Mouse (Mus musculus): ENCODE results near the gene Wnt2b. TPM values are rescaled to one million over a fixed set of nuclear protein-coding genes. Genes with fewer than 3 reads are reported as not detected.

The Wnt2b gene
- polyA plus RNA-seq, 1 experiment from 2014 or later = 0.59 TPM

DNA sequence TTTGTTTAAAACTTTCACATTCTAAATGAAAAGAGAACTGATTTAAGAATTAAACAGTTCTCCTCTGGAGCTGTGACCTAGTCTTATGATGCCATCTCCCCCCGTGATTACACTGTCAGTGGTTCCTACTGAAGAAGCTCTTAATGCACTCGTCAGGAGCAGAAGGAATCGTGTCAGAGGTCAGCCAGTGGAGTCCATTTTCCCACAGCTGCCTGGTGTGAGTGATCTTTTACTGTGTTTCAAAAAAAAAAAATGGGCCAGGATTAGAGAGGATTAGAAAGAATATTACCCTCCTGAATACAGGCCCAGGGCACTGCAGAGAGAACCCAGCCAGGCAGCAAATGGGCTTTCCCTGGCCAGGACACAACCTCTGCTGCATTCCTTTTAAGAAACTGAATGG lies 46.7 kb downstream of the Wnt2b start:
- Histone ChIP-seq H3K27ac (no peak overlapping the region), H3K4me2 (ENCODE audit: low read length) (no peak overlapping the region), H3K9me3 (replicated peaks; ENCODE audit: low read length) (no peaks in the 10 kb centered on the region), H3K36me3 (ENCODE audit: insufficient read depth, low read length) (0 out of 2 replicates have a peak, but pooled peaks cover 4% of the 10 kb centered on the region), H3K4me3 (replicated peaks; ENCODE audit: low read depth, low read length) (no peak overlapping the region), H3K27me3 (ENCODE audit: insufficient read depth, low read length) (no peaks in the 10 kb centered on the region), H3K4me1 (replicated peaks; ENCODE audit: insufficient read depth, low read length) (no peaks in the 10 kb centered on the region), H3K9ac (ENCODE audit: low read depth, low read length) (no peak overlapping the region)
- TF ChIP-seq CTCF (IDR thresholded peaks at IDR 0.05; ENCODE audit: low read depth) = no peak
- 58% methylated on average over 3 of the region's 3 CpGs for WGBS
- ATAC-seq (replicated peaks; ENCODE audit: low FRiP score, low read depth) (no peak), DNase-seq (ENCODE audit: low spot score) (no peak)

DNA sequence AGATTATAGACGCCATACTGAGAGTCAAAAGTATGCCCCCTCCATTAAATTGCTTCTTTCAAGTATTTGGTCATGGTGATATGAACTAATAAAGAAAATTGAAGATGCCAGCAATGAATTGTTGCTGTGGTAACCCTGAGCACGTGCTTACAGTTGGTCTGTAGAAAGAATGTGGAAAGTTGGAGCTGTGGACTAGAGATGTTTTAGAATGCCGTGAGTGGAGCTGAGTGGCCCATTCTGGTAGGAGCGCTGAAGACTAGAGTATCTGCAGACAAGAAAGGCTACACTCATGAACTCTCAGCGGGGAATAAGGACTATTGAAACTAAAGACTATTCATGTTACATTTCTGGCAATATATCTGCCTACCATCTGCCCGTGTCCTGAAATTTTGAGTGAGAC lies 52.5 kb downstream of the Wnt2b start:
- no peak overlapping the region for H3K4me3 ChIP-seq (replicated peaks; ENCODE audit: low read depth, low read length)
- DNase-seq (ENCODE audit: low spot score) (no peak), ATAC-seq (replicated peaks; ENCODE audit: low FRiP score, low read depth) (no peak)
- H3K9me3 ChIP-seq (replicated peaks; ENCODE audit: low read length) = no peaks in the 10 kb centered on the region
- no peak overlapping the region for H3K4me2 ChIP-seq (ENCODE audit: low read length)
- H3K9ac ChIP-seq (ENCODE audit: low read depth, low read length) = no peak overlapping the region
- no peak for TF ChIP-seq CTCF (IDR thresholded peaks at IDR 0.05; ENCODE audit: low read depth)
- WGBS = 93% methylated on average over 6 of the region's 6 CpGs
- no peak overlapping the region for H3K27ac ChIP-seq
- H3K27me3 ChIP-seq (ENCODE audit: insufficient read depth, low read length) = no peaks in the 10 kb centered on the region
- no peaks in the 10 kb centered on the region for H3K4me1 ChIP-seq (replicated peaks; ENCODE audit: insufficient read depth, low read length)
- H3K36me3 ChIP-seq (ENCODE audit: insufficient read depth, low read length) = peaks cover 11% of the 10 kb centered on the region; the same call in 1 of the 2 replicates

DNA sequence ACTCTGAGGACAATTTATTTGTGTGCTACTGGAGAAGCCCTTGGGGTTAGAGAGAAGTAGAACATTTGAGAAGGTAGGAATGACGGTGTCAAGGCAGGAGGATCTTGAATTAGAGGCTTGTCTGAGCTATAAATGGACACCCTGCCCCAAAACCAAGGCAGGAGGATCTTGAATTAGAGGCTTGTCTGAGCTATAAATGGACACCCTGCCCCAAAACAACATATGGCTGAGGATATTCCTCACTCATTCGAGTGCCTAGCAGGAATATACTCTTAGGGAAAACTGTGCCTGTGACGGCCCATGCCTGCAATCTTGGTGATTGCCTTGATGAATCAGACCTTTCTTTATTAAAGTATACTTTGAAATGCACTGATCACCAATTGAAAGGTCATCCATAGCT lies 55.7 kb downstream of the Wnt2b start:
- 66% methylated on average over 3 of the region's 3 CpGs for WGBS
- Histone ChIP-seq H3K4me2 (ENCODE audit: low read length) (no peak overlapping the region), H3K36me3 (ENCODE audit: insufficient read depth, low read length) (peaks cover 11% of the 10 kb centered on the region; the same call in 1 of the 2 replicates), H3K9ac (ENCODE audit: low read depth, low read length) (no peak overlapping the region), H3K9me3 (replicated peaks; ENCODE audit: low read length) (no peaks in the 10 kb centered on the region), H3K4me3 (replicated peaks; ENCODE audit: low read depth, low read length) (no peak overlapping the region), H3K27ac (no peak overlapping the region), H3K27me3 (ENCODE audit: insufficient read depth, low read length) (no peaks in the 10 kb centered on the region), H3K4me1 (replicated peaks; ENCODE audit: insufficient read depth, low read length) (no peaks in the 10 kb centered on the region)
- no peak for ATAC-seq (replicated peaks; ENCODE audit: low FRiP score, low read depth)
- no peak for TF ChIP-seq CTCF (IDR thresholded peaks at IDR 0.05; ENCODE audit: low read depth)
- DNase-seq (ENCODE audit: low spot score) = no peak

DNA sequence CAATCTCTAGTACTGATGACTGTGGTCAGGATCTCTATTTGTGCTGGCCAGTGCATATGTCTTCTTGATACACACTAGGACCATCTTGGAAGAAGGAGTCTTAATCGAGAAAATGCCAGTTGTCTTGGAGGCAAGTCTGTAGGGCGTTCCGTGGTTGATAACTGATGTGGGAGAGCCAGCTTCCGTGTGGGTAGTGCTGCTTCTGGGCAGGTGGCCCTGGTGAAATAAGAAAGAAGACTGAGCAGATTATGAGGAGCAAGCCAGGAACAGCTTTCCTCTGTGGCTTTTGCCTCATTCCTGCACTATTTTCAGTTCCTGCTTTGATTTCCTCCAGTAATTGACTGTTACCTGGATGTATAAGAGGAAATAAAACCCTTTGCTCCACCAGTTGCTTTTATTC lies 56.3 kb downstream of the Wnt2b start:
- WGBS = 89% methylated on average over 4 of the region's 4 CpGs
- H3K27me3 ChIP-seq (ENCODE audit: insufficient read depth, low read length) = no peaks in the 10 kb centered on the region
- TF ChIP-seq CTCF (IDR thresholded peaks at IDR 0.05; ENCODE audit: low read depth) = no peak
- H3K4me3 ChIP-seq (replicated peaks; ENCODE audit: low read depth, low read length) = no peak overlapping the region
- H3K4me2 ChIP-seq (ENCODE audit: low read length) = no peak overlapping the region
- no peak for DNase-seq (ENCODE audit: low spot score)
- no peak overlapping the region for H3K9ac ChIP-seq (ENCODE audit: low read depth, low read length)
- H3K4me1 ChIP-seq (replicated peaks; ENCODE audit: insufficient read depth, low read length) = no peaks in the 10 kb centered on the region
- no peak for ATAC-seq (replicated peaks; ENCODE audit: low FRiP score, low read depth)
- H3K9me3 ChIP-seq (replicated peaks; ENCODE audit: low read length) = no peaks in the 10 kb centered on the region
- H3K36me3 ChIP-seq (ENCODE audit: insufficient read depth, low read length) = peaks cover 7% of the 10 kb centered on the region; the same call in 1 of the 2 replicates
- H3K27ac ChIP-seq = no peak overlapping the region

- no peak for TF ChIP-seq CTCF (IDR thresholded peaks at IDR 0.05; ENCODE audit: low read depth)
- Histone ChIP-seq H3K27me3 (ENCODE audit: insufficient read depth, low read length) (no peaks in the 10 kb centered on the region), H3K9ac (ENCODE audit: low read depth, low read length) (no peak overlapping the region), H3K36me3 (ENCODE audit: insufficient read depth, low read length) (peaks cover 18% of the 10 kb centered on the region), H3K27ac (no peak overlapping the region), H3K4me1 (replicated peaks; ENCODE audit: insufficient read depth, low read length) (no peaks in the 10 kb centered on the region), H3K9me3 (replicated peaks; ENCODE audit: low read length) (no peaks in the 10 kb centered on the region), H3K4me3 (replicated peaks; ENCODE audit: low read depth, low read length) (no peak overlapping the region), H3K4me2 (ENCODE audit: low read length) (no peak overlapping the region)
- 79% methylated on average over 4 of the region's 4 CpGs for WGBS
- DNase-seq (ENCODE audit: low spot score) (no peak), ATAC-seq (replicated peaks; ENCODE audit: low FRiP score, low read depth) (no peak)
Measured at GRCm38 (mm10) chr3:104901154-104901553, 60.6 kb downstream of the Wnt2b start.

DNA sequence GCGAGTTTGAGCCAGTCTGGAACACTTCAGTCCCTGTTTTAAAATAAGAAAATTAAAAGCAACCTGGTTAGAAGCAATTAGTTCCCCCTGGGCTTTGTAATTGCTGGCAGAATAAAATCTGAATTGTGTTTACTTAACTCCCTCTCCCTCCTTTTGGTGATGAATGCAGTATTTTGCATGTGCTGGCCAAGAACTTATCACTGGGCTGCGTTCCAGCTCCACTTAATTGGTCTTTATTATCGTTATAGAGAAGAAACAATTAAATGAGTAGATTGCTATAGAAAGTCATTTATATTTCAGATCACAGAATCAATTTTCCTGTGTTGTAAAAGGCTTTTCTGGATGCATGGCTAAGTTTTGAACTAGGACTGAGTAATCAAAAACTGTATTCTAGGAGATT lies 65.6 kb downstream of the Wnt2b start:
- no peaks in the 10 kb centered on the region for H3K4me1 ChIP-seq (replicated peaks; ENCODE audit: insufficient read depth, low read length)
- peaks cover 19% of the 10 kb centered on the region for H3K36me3 ChIP-seq (ENCODE audit: insufficient read depth, low read length)
- no peak overlapping the region for H3K27ac ChIP-seq
- no peak for TF ChIP-seq CTCF (IDR thresholded peaks at IDR 0.05; ENCODE audit: low read depth)
- WGBS = 73% methylated on average over 3 of the region's 3 CpGs
- ATAC-seq (replicated peaks; ENCODE audit: low FRiP score, low read depth) (no peak), DNase-seq (ENCODE audit: low spot score) (no peak)
- H3K4me3 ChIP-seq (replicated peaks; ENCODE audit: low read depth, low read length) = no peak overlapping the region
- no peaks in the 10 kb centered on the region for H3K9me3 ChIP-seq (replicated peaks; ENCODE audit: low read length)
- no peak overlapping the region for H3K4me2 ChIP-seq (ENCODE audit: low read length)
- no peaks in the 10 kb centered on the region for H3K27me3 ChIP-seq (ENCODE audit: insufficient read depth, low read length)
- H3K9ac ChIP-seq (ENCODE audit: low read depth, low read length) = no peak overlapping the region

Other genes starting within 250 kb of the Wnt2b start
- gene Ppm1j, start 180.9 kb downstream of the Wnt2b start, polyA plus RNA-seq (2015; fragmentation: Nextera tagmentation; extraction: Ambion mirVana) = 4.8 and 7.7 TPM in 2 replicates
- 0.07 and 0.10 TPM in 2 replicates for gene Fam19a3, start 180.1 kb downstream of the Wnt2b start, polyA plus RNA-seq (2015; fragmentation: Nextera tagmentation; extraction: Ambion mirVana)
- gene Rhoc, start 173.5 kb downstream of the Wnt2b start, polyA plus RNA-seq (2015; fragmentation: Nextera tagmentation; extraction: Ambion mirVana) = 119 and 128 TPM in 2 replicates
- gene Mov10, start 143.4 kb downstream of the Wnt2b start, polyA plus RNA-seq (2015; fragmentation: Nextera tagmentation; extraction: Ambion mirVana) = 38.4 and 42.6 TPM in 2 replicates
- gene St7l, start 97.9 kb downstream of the Wnt2b start, polyA plus RNA-seq (2015; fragmentation: Nextera tagmentation; extraction: Ambion mirVana) = 30.9 and 34.2 TPM in 2 replicates
- gene Capza1, start 97.4 kb downstream of the Wnt2b start, polyA plus RNA-seq (2015; fragmentation: Nextera tagmentation; extraction: Ambion mirVana) = 119 and 131 TPM in 2 replicates
- gene Cttnbp2nl, start 91.2 kb upstream of the Wnt2b start, polyA plus RNA-seq (2015; fragmentation: Nextera tagmentation; extraction: Ambion mirVana) = 26.4 and 26.5 TPM in 2 replicates
- gene 4930564D02Rik, start 104.9 kb upstream of the Wnt2b start, polyA plus RNA-seq (2015; fragmentation: Nextera tagmentation; extraction: Ambion mirVana) = not detected in 2 replicates